Mouse (Mus musculus) cortical plate, adult 2 months (tissue): ENCODE data around the gene Erg. TPM values are rescaled to one million over a fixed set of nuclear protein-coding genes. Genes with fewer than 3 reads are reported as not detected.

Experiments used
- H3K27ac ChIP-seq: fragments of 200-500 bp; 2 replicates; pipeline ENCODE4 v1.5.1; 2012; ENCODE audit warnings: low read length, control low read depth, inconsistent platforms; ENCODE audit not compliant: insufficient read depth
- H3K4me1 ChIP-seq: fragments of 200-500 bp; 2 replicates; pipeline ENCODE4 v1.6.1; 2011; ENCODE audit warnings: low read length; ENCODE audit not compliant: control insufficient read depth, insufficient read depth
- H3K4me3 ChIP-seq: fragments of 200-500 bp; 2 replicates; pipeline ENCODE4 v1.5.1; 2011; ENCODE audit warnings: mild to moderate bottlenecking, low read length, control low read depth; ENCODE audit not compliant: insufficient read depth
- CTCF ChIP-seq: fragments of 200-500 bp; IDR thresholded peaks from 2 replicates; pipeline ENCODE4 v1.5.1; 2011; ENCODE audit warnings: mild to moderate bottlenecking, control low read depth, low read length; ENCODE audit not compliant: insufficient read depth; ENCODE audit errors: extremely low read depth
- POLR2A ChIP-seq: fragments of 200-500 bp; IDR thresholded peaks from 2 replicates; pipeline ENCODE4 v1.6.1; 2011; ENCODE audit warnings: mild to moderate bottlenecking, low read length, control low read depth; ENCODE audit not compliant: insufficient read depth; ENCODE audit errors: extremely low read depth
- polyA plus RNA-seq: library from polyadenylated mRNA; depleted of rRNA; stranded (reverse); fragments of >200 nt; gene quantifications from 2 replicates; pipeline ENCODE4 v1.2.3, GENCODE M21; 2012; rRNA removed

The Erg gene
- polyA plus RNA-seq, result 6.4 and 7.3 TPM in 2 replicates

- Histone ChIP-seq H3K4me1 (no peaks in the 10 kb centered on the region), H3K27ac (no peak within 1 kb of the TSS), H3K4me3 (0 out of 2 replicates have a peak within 1 kb of the TSS, but pooled peaks have one; percentile 5)
- no peak for TF ChIP-seq POLR2A
- no peak for TF ChIP-seq CTCF
Observed at GRCm38 (mm10) chr16:95586311-95586602, at the start of gene Erg. Erg (minus strand) TSS chr16:95586593.

- H3K4me1 ChIP-seq, result no peaks in the 10 kb centered on the region
- no peak overlapping the region for H3K27ac ChIP-seq
- no peak overlapping the region for H3K4me3 ChIP-seq
- TF ChIP-seq CTCF (no peak), POLR2A (no peak)
Observed at GRCm38 (mm10) chr16:95631816-95632215, 45.4 kb upstream of the Erg start.

GRCm38 (mm10) chr16:95623876-95624770 lies 37.7 kb upstream of the Erg start:
- TF ChIP-seq POLR2A (no peak), CTCF (no peak)
- H3K4me1 ChIP-seq, result no peaks in the 10 kb centered on the region
- no peak overlapping the region for H3K27ac ChIP-seq
- H3K4me3 ChIP-seq, result no peak overlapping the region

- Histone ChIP-seq H3K4me1 (no peaks in the 10 kb centered on the region), H3K4me3 (no peak overlapping the region), H3K27ac (no peak overlapping the region)
- no peak for TF ChIP-seq POLR2A
- TF ChIP-seq CTCF, result no peak
Observed at GRCm38 (mm10) chr16:95623056-95623455, 36.7 kb upstream of the Erg start.

- TF ChIP-seq POLR2A, result no peak
- TF ChIP-seq CTCF, result no peak
- H3K27ac ChIP-seq, result no peak overlapping the region
- H3K4me3 ChIP-seq, result no peak overlapping the region
- H3K4me1 ChIP-seq, result no peaks in the 10 kb centered on the region
Observed at GRCm38 (mm10) chr16:95619859-95620325, 33.5 kb upstream of the Erg start.

- no peaks in the 10 kb centered on the region for H3K4me1 ChIP-seq
- TF ChIP-seq POLR2A, result no peak
- no peak for TF ChIP-seq CTCF
- no peak overlapping the region for H3K4me3 ChIP-seq
- no peak overlapping the region for H3K27ac ChIP-seq
Observed at GRCm38 (mm10) chr16:95618206-95618605, 31.8 kb upstream of the Erg start.

GRCm38 (mm10) chr16:95617720-95618119 lies 31.3 kb upstream of the Erg start:
- no peak for TF ChIP-seq POLR2A
- no peak for TF ChIP-seq CTCF

GRCm38 (mm10) chr16:95615579-95615978 lies 29.2 kb upstream of the Erg start:
- Histone ChIP-seq H3K27ac (no peak overlapping the region), H3K4me3 (no peak overlapping the region), H3K4me1 (no peaks in the 10 kb centered on the region)
- TF ChIP-seq POLR2A, result no peak
- TF ChIP-seq CTCF, result peak; percentile 55

More at GRCm38 (mm10) chr16:95617720-95618119, 31.3 kb upstream of the Erg start:
- Histone ChIP-seq H3K4me3 (no peak overlapping the region), H3K4me1 (no peaks in the 10 kb centered on the region), H3K27ac (no peak overlapping the region)

- TF ChIP-seq CTCF (no peak), POLR2A (no peak)
- Histone ChIP-seq H3K27ac (no peak overlapping the region), H3K4me3 (no peak overlapping the region), H3K4me1 (no peaks in the 10 kb centered on the region)
Observed at GRCm38 (mm10) chr16:95614482-95614881, 28.1 kb upstream of the Erg start.

- TF ChIP-seq POLR2A, result no peak
- TF ChIP-seq CTCF, result no peak
- Histone ChIP-seq H3K4me1 (no peaks in the 10 kb centered on the region), H3K27ac (no peak overlapping the region), H3K4me3 (no peak overlapping the region)
Observed at GRCm38 (mm10) chr16:95611982-95612746, 25.8 kb upstream of the Erg start.
